Mouse (Mus musculus): ENCODE measurements around the gene Slc39a10. TPM values are rescaled to one million over a fixed set of nuclear protein-coding genes. Genes with fewer than 3 reads are reported as not detected.

The Slc39a10 gene
- polyA plus RNA-seq, 1 experiment = 0.96 TPM

DNA sequence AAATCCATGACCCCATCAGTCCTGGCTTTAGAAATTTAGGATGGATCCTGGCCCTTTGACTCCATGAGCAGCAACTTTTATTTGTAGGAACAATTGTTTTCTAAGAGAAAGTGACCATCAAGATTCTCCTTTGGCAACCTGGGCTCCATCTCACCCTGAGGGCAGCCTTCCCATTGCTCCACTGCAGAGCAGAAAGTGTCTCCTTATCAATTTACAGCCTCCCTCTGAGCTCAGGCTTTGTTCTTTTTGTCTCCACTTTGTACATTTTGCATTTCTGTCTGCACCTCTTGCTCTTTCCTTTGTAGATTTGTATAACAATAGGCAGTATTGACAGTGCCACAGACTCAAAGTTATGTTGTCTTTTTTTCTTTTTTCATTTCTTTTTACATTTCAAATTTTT, 23.6 kb upstream of the Slc39a10 start:
- TF ChIP-seq POLR2A (IDR thresholded peaks at IDR 0.05; ENCODE audit: low read depth, low read length) = no peak
- TF ChIP-seq CTCF (IDR thresholded peaks at IDR 0.05; ENCODE audit: extremely low read depth, insufficient read length, insufficient replicate concordance, low read depth, low read length) = no peak
- no peaks in the 10 kb centered on the region for H3K27me3 ChIP-seq (ENCODE audit: control insufficient read depth, insufficient read depth, low read length)
- no peak overlapping the region for H3K27ac ChIP-seq (ENCODE audit: insufficient read depth, low read depth, low read length)
- H3K4me1 ChIP-seq (ENCODE audit: control insufficient read depth, insufficient read depth, insufficient read length, low read length) = no peaks in the 10 kb centered on the region
- H3K4me3 ChIP-seq (ENCODE audit: low read depth, low read length) = no peak overlapping the region
- no peaks in the 10 kb centered on the region for H3K36me3 ChIP-seq (ENCODE audit: control insufficient read depth, insufficient read depth, low read length)

DNA sequence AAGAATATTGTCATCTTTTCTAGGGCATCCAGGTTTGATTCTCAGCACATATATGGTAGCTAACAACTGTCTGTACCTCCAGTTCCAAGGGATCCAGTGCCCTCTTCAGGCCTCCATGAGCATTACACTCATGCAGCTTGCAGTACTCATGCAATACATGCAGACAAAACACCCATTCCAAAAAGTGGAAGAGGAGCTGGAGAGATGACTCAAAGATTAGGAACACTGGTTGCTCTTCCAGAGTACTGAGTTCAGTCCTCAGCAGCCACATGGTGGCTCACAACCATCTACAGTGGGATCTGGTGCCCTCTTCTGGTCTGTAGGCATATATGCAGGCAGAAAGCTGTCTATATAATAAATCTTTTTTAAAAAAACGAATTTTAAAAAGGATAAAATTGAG, 21.7 kb upstream of the Slc39a10 start:
- 69% methylated on average over 1 of the region's 1 CpGs for WGBS
- no peak overlapping the region for H3K4me3 ChIP-seq (ENCODE audit: low read depth, low read length)
- TF ChIP-seq POLR2A (IDR thresholded peaks at IDR 0.05; ENCODE audit: low read depth, low read length) (no peak), CTCF (IDR thresholded peaks at IDR 0.05; ENCODE audit: extremely low read depth, insufficient read length, insufficient replicate concordance, low read depth, low read length) (peak; percentile 22; the same call in 1 of the 2 replicates)
- H3K27me3 ChIP-seq (ENCODE audit: control insufficient read depth, insufficient read depth, low read length) = no peaks in the 10 kb centered on the region
- H3K36me3 ChIP-seq (ENCODE audit: control insufficient read depth, insufficient read depth, low read length) = no peaks in the 10 kb centered on the region
- H3K4me1 ChIP-seq (ENCODE audit: control insufficient read depth, insufficient read depth, insufficient read length, low read length) = no peaks in the 10 kb centered on the region
- H3K27ac ChIP-seq (ENCODE audit: insufficient read depth, low read depth, low read length) = no peak overlapping the region

DNA sequence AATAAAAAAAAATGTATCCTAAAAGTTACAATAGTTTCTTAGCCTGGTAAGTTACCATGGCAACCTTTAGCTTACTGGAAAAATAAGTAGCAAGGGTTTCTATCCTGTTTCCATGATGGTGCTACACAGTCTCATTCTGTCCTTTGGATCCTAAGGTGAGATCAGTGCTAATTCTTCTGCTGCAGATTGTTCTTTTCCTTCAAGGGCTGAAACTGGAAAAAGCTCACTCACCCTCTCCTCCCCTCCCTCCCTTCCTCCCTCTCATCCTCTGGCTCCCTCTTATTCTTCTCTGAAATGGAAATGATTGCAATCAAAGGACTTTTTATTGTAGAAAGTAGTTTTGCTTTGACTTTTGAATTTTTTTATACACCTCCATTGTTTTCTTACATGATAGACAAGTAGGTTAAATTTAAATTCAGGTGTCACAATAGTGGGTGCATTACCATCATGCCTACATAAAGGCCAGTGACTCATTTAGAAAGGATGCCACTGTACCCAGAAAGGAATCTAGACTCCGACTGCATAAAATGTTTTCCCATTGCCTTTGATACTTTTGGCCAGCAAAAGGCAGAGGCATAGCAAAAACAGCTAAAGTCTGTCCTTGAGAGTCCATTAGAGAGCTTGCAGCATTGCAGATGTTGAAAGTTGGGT, 20.0 kb upstream of the Slc39a10 start:
- WGBS = 83% methylated on average over 1 of the region's 1 CpGs
- no peak for TF ChIP-seq POLR2A (IDR thresholded peaks at IDR 0.05; ENCODE audit: low read depth, low read length)
- no peak for TF ChIP-seq CTCF (IDR thresholded peaks at IDR 0.05; ENCODE audit: extremely low read depth, insufficient read length, insufficient replicate concordance, low read depth, low read length)
- H3K4me3 ChIP-seq (ENCODE audit: low read depth, low read length) = no peak overlapping the region
- H3K27ac ChIP-seq (ENCODE audit: insufficient read depth, low read depth, low read length) = no peak overlapping the region
- no peaks in the 10 kb centered on the region for H3K27me3 ChIP-seq (ENCODE audit: control insufficient read depth, insufficient read depth, low read length)
- no peaks in the 10 kb centered on the region for H3K36me3 ChIP-seq (ENCODE audit: control insufficient read depth, insufficient read depth, low read length)
- no peaks in the 10 kb centered on the region for H3K4me1 ChIP-seq (ENCODE audit: control insufficient read depth, insufficient read depth, insufficient read length, low read length)

DNA sequence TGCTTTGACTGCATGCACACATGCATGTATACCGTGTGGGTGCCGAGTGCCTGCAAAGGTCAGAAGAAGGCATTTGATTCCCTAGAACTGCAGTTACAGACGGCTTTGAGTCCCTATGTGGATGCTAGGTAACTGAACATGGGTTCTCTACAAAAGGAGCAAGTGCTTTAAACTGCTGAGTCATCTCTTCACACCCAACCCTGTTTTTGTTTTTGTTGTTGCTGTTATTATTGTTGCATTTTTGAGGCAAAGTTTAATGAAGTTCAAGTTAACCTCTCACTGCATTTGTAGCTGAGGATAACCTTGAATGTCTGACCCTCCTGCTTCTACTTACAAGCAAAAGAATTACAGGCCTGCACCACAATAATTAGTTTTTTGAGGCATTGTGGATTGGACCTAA, 17.5 kb upstream of the Slc39a10 start:
- no peaks in the 10 kb centered on the region for H3K36me3 ChIP-seq (ENCODE audit: control insufficient read depth, insufficient read depth, low read length)
- no peak overlapping the region for H3K27ac ChIP-seq (ENCODE audit: insufficient read depth, low read depth, low read length)
- H3K27me3 ChIP-seq (ENCODE audit: control insufficient read depth, insufficient read depth, low read length) = no peaks in the 10 kb centered on the region
- H3K4me1 ChIP-seq (ENCODE audit: control insufficient read depth, insufficient read depth, insufficient read length, low read length) = no peaks in the 10 kb centered on the region
- TF ChIP-seq CTCF (IDR thresholded peaks at IDR 0.05; ENCODE audit: extremely low read depth, insufficient read length, insufficient replicate concordance, low read depth, low read length) (no peak), POLR2A (IDR thresholded peaks at IDR 0.05; ENCODE audit: low read depth, low read length) (no peak)
- H3K4me3 ChIP-seq (ENCODE audit: low read depth, low read length) = no peak overlapping the region
- 90% methylated on average over 3 of the region's 3 CpGs for WGBS

DNA sequence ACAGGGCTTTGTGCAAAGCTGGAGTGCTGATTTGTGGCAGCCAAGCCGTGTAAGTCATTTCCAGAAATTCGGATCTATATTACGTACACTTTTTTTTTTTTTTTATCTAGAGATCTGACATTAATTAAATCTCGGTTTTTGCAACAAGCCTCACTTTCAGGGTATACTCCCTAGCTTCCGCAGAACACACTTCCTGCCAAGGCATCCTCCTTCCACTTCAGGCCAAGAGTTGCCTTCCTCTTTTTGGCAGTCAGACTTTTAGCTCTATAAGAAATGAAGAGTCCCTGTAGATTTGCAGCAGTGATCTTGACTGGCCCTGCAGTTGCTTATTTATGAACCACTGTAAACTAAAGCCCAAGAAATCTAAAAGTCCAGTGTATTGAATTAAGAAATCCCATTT, 13.1 kb upstream of the Slc39a10 start:
- Histone ChIP-seq H3K4me3 (ENCODE audit: low read depth, low read length) (no peak overlapping the region), H3K27ac (ENCODE audit: insufficient read depth, low read depth, low read length) (no peak overlapping the region), H3K27me3 (ENCODE audit: control insufficient read depth, insufficient read depth, low read length) (no peaks in the 10 kb centered on the region), H3K4me1 (ENCODE audit: control insufficient read depth, insufficient read depth, insufficient read length, low read length) (no peaks in the 10 kb centered on the region), H3K36me3 (ENCODE audit: control insufficient read depth, insufficient read depth, low read length) (no peaks in the 10 kb centered on the region)
- TF ChIP-seq CTCF (IDR thresholded peaks at IDR 0.05; ENCODE audit: extremely low read depth, insufficient read length, insufficient replicate concordance, low read depth, low read length) (no peak), POLR2A (IDR thresholded peaks at IDR 0.05; ENCODE audit: low read depth, low read length) (no peak)
- WGBS = 65% methylated on average over 5 of the region's 5 CpGs

DNA sequence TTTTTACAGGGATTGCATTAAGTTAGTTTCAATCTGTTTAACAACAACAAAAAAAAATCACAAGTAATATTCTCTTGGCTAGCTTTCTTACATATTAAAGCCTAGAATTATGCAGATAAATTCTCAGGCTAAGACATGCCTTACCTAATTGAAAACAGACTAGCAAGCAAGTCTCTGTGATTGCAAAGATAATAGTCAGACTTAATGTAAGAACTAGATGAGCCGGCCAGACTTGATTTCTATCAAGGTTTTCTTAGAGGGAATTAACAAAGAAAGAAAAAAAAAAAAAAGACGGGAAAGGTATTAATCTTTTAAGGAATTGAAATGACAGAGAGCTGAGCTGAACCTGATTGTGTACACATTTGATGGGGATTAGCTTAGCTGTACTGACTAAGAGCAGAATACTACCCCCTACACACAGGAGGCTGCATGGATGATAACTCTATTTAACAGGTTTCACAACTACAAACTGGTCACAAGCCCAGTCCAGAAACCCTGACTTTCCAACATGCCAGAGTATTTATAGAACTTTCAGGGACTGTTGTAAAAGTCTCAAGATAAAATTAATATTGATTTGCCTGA, 9.5 kb upstream of the Slc39a10 start:
- no peak overlapping the region for H3K27ac ChIP-seq (ENCODE audit: insufficient read depth, low read depth, low read length)
- H3K4me3 ChIP-seq (ENCODE audit: low read depth, low read length) = no peak overlapping the region
- no peaks in the 10 kb centered on the region for H3K36me3 ChIP-seq (ENCODE audit: control insufficient read depth, insufficient read depth, low read length)
- TF ChIP-seq POLR2A (IDR thresholded peaks at IDR 0.05; ENCODE audit: low read depth, low read length) (no peak), CTCF (IDR thresholded peaks at IDR 0.05; ENCODE audit: extremely low read depth, insufficient read length, insufficient replicate concordance, low read depth, low read length) (no peak)
- 40% methylated on average over 2 of the region's 2 CpGs for WGBS
- no peaks in the 10 kb centered on the region for H3K4me1 ChIP-seq (ENCODE audit: control insufficient read depth, insufficient read depth, insufficient read length, low read length)
- no peaks in the 10 kb centered on the region for H3K27me3 ChIP-seq (ENCODE audit: control insufficient read depth, insufficient read depth, low read length)

DNA sequence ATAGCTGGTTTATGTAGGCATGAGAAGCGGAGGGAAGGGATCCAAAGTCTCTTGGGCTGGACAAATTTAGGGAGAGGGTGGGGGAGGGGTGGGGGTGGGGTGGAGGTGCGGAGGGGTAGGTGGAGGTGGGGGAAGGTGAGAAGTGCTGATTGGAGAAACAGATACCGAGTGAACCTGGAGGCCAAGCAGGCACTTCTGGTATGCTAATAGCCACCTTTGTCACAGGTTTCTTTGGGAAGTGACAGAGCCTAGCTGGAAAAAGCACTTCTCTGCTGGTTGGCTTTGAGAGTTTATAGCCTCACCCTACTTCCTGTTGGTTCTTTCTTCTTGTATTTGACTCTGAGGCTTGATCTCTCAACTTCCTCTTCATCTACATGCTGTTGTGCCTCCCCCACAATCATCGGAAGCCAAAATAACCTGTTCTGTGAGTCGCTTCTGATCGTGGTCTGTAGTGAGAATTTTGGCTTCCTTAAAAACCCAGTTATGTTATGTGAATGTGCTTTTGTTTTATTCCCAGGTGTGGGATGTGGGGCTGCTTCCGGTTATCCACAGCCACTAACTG, 1.7 kb upstream of the Slc39a10 start:
- no peaks in the 10 kb centered on the region for H3K4me1 ChIP-seq (ENCODE audit: control insufficient read depth, insufficient read depth, insufficient read length, low read length)
- no peak overlapping the region for H3K4me3 ChIP-seq (ENCODE audit: low read depth, low read length)

More for the DNA sequence above, 1.7 kb upstream of the Slc39a10 start:
- 21% methylated on average over 7 of the region's 7 CpGs for WGBS
- TF ChIP-seq POLR2A (IDR thresholded peaks at IDR 0.05; ENCODE audit: low read depth, low read length) (no peak), CTCF (IDR thresholded peaks at IDR 0.05; ENCODE audit: extremely low read depth, insufficient read length, insufficient replicate concordance, low read depth, low read length) (no peak)
- Histone ChIP-seq H3K27me3 (ENCODE audit: control insufficient read depth, insufficient read depth, low read length) (no peaks in the 10 kb centered on the region), H3K27ac (ENCODE audit: insufficient read depth, low read depth, low read length) (no peak overlapping the region), H3K36me3 (ENCODE audit: control insufficient read depth, insufficient read depth, low read length) (no peaks in the 10 kb centered on the region)

Measured in small intestine, adult 2 months (tissue).